Mouse (Mus musculus): ENCODE measurements around the gene Scn5a. TPM values are rescaled to one million over a fixed set of nuclear protein-coding genes. Genes with fewer than 3 reads are reported as not detected.

The Scn5a gene
- polyA plus RNA-seq, 1 experiment from 2014 or later, result 0.45 TPM

DNA sequence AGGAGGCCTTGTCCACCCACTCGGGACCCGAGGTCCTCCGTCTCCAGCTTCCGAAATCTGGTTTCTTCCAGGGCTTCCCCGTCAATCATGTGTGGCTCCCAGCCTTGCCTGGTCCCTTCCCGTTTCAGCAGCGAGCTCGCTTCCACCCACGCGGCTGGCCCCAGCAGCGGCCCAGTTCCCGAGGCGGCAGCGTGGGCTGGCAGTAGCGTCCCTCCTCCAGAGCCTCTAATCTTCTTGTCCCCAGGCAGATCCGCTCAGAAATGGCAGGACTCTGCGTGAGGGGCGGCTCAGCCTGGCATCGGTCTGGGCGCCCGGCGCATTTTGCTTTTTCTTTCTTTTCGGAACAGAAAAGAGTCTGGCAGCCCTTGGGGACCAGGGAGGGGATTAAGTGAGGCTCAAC lies 59.7 kb downstream of the Scn5a start:
- H3K36me3 ChIP-seq, result no peaks in the 10 kb centered on the region
- WGBS, result 69% methylated on average over 23 of the region's 23 CpGs
- no peak for ATAC-seq

GRCm38 (mm10) chr9:119518177-119518576 lies 60.6 kb downstream of the Scn5a start:
- Histone ChIP-seq H3K4me1 (replicated peaks) (peaks cover 8% of the 10 kb centered on the region), H3K9ac (no peak overlapping the region), H3K27ac (no peak overlapping the region), H3K4me3 (replicated peaks) (no peak overlapping the region), H3K27me3 (replicated peaks) (no peaks in the 10 kb centered on the region; the same call in 1 of the 2 replicates), H3K9me3 (no peaks in the 10 kb centered on the region), H3K4me2 (replicated peaks) (no peak overlapping the region), H3K36me3 (no peaks in the 10 kb centered on the region)
- no peak for ATAC-seq
- 72% methylated on average over 8 of the region's 8 CpGs for WGBS

More for the DNA sequence above, 59.7 kb downstream of the Scn5a start:
- H3K4me3 ChIP-seq (replicated peaks), result no peak overlapping the region
- H3K27me3 ChIP-seq (replicated peaks), result no peaks in the 10 kb centered on the region; the same call in 1 of the 2 replicates
- no peak overlapping the region for H3K27ac ChIP-seq
- no peak overlapping the region for H3K4me2 ChIP-seq (replicated peaks)
- no peak overlapping the region for H3K9ac ChIP-seq
- H3K4me1 ChIP-seq (replicated peaks), result peaks cover 8% of the 10 kb centered on the region
- H3K9me3 ChIP-seq, result no peaks in the 10 kb centered on the region

DNA sequence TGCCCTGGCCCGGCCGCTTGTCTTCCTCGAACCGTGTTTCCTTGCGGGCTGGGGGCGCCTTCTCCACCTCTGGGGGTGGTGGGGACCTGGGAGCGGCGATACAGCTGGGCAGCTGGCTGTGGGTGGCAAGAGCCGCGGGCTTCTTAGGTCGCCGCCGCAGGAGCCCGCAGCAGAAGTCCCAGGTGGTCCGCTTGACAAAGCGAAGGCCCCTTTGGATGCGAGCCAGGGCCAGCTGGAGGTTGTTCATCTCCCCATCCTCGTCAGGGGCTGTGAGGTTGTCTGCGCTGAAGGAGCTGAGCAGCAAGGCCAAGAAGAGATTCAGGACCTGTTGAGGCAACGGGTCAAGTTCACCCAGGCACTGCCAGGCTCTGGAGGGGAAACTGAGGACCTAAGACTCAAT lies 61.3 kb downstream of the Scn5a start:
- H3K27me3 ChIP-seq (replicated peaks), result no peaks in the 10 kb centered on the region; the same call in 1 of the 2 replicates
- WGBS, result 32% methylated on average over 20 of the region's 20 CpGs
- H3K9me3 ChIP-seq, result no peaks in the 10 kb centered on the region
- H3K4me3 ChIP-seq (replicated peaks), result no peak overlapping the region
- ATAC-seq, result no peak
- peak overlapping the region; percentile 43 for H3K4me2 ChIP-seq (replicated peaks)
- no peak overlapping the region for H3K27ac ChIP-seq
- H3K9ac ChIP-seq, result no peak overlapping the region
- no peaks in the 10 kb centered on the region for H3K36me3 ChIP-seq
- H3K4me1 ChIP-seq (replicated peaks), result peaks cover 8% of the 10 kb centered on the region

DNA sequence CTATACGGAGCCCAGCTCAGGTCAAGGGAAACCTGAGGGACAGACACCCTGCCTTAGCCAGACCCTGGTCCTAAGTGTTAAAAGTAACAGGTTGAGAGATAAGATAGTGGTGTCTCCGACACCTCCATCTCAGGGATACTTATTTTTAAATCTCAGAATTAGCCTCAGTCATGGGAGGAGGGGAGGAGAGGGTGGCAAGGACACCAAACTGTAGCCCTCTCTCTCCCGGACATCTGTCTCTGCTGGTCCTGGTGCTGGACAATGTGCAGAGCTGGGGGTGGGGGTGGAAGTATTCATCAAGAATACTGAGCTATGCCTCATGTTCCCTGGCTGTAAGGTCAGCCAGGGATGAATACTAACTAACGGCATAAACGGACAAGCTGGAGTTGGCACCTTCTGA lies 62.0 kb downstream of the Scn5a start:
- WGBS, result 50% methylated on average over 5 of the region's 5 CpGs
- Histone ChIP-seq H3K9ac (no peak overlapping the region), H3K4me1 (replicated peaks) (peaks cover 8% of the 10 kb centered on the region), H3K27me3 (replicated peaks) (no peaks in the 10 kb centered on the region; the same call in 1 of the 2 replicates), H3K4me2 (replicated peaks) (no peak overlapping the region), H3K4me3 (replicated peaks) (no peak overlapping the region), H3K36me3 (no peaks in the 10 kb centered on the region), H3K9me3 (no peaks in the 10 kb centered on the region), H3K27ac (no peak overlapping the region)
- no peak for ATAC-seq

- H3K4me2 ChIP-seq (replicated peaks), result no peak overlapping the region
- no peak overlapping the region for H3K4me3 ChIP-seq (replicated peaks)
- no peak overlapping the region for H3K27ac ChIP-seq
- H3K4me1 ChIP-seq (replicated peaks), result peaks cover 8% of the 10 kb centered on the region
- H3K36me3 ChIP-seq, result no peaks in the 10 kb centered on the region
- no peak overlapping the region for H3K9ac ChIP-seq
- no peaks in the 10 kb centered on the region; the same call in 1 of the 2 replicates for H3K27me3 ChIP-seq (replicated peaks)
- H3K9me3 ChIP-seq, result no peaks in the 10 kb centered on the region
- 86% methylated on average over 9 of the region's 9 CpGs for WGBS
- no peak for ATAC-seq
Measured at GRCm38 (mm10) chr9:119515454-119515853, 63.4 kb downstream of the Scn5a start.

- Histone ChIP-seq H3K4me3 (replicated peaks) (no peak overlapping the region), H3K27ac (no peak overlapping the region), H3K9me3 (no peaks in the 10 kb centered on the region), H3K9ac (no peak overlapping the region), H3K27me3 (replicated peaks) (no peaks in the 10 kb centered on the region; the same call in 1 of the 2 replicates), H3K4me1 (replicated peaks) (peaks cover 8% of the 10 kb centered on the region), H3K36me3 (no peaks in the 10 kb centered on the region), H3K4me2 (replicated peaks) (no peak overlapping the region)
- peak; percentile 43; the same call in 1 of the 2 replicates for ATAC-seq
- 79% methylated on average over 8 of the region's 8 CpGs for WGBS
Measured at GRCm38 (mm10) chr9:119514986-119515385, 63.8 kb downstream of the Scn5a start.

DNA sequence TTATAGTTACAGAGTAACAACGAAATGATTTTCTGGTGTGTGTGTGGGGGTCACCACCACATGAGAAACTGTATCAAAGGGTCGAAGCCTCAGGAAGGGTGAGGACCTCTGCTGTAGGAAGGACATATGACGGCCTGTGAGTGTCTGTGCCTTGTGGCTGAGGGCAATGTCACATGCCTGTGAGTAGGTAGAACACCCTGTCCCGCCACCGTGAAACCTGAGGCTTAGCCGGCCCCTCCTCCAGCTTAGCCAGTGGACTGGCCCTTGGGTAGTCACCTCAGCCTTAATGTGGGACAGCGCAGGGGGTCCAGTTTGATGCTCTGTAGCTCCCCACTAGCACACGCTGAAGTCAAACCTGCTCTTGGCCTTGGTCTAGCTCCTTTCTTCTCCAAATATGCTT lies 65.0 kb downstream of the Scn5a start:
- Histone ChIP-seq H3K27ac (no peak overlapping the region), H3K36me3 (no peaks in the 10 kb centered on the region), H3K4me3 (replicated peaks) (no peak overlapping the region), H3K9ac (no peak overlapping the region), H3K27me3 (replicated peaks) (no peaks in the 10 kb centered on the region; the same call in 1 of the 2 replicates), H3K9me3 (no peaks in the 10 kb centered on the region), H3K4me2 (replicated peaks) (no peak overlapping the region), H3K4me1 (replicated peaks) (peaks cover 8% of the 10 kb centered on the region)
- 86% methylated on average over 8 of the region's 8 CpGs for whole genome bisulfite sequencing
- ATAC-seq, result no peak

DNA sequence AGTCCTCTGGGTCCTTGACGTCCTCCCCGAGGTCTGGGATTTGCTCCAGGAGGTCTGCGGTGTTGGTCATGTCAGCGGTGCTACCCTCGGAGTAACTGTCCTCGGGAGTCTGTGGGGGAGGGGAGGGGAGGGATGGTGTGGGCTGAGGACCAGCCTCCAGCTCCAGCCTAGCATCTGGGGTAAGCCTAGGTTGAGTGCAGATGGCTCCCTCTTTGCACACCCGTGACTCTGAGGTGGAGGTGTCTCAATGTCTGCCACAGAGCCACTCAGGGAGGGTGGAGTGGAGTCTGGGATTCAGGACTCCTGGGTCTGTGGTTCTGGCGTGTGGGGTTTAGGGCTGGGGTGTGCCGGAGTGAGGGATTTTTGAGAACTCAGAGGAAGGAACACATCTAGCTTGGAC lies 65.8 kb downstream of the Scn5a start:
- Histone ChIP-seq H3K4me2 (replicated peaks) (no peak overlapping the region), H3K27ac (no peak overlapping the region), H3K9me3 (no peaks in the 10 kb centered on the region), H3K4me3 (replicated peaks) (no peak overlapping the region), H3K4me1 (replicated peaks) (peaks cover 8% of the 10 kb centered on the region), H3K27me3 (replicated peaks) (no peaks in the 10 kb centered on the region; the same call in 1 of the 2 replicates), H3K36me3 (no peaks in the 10 kb centered on the region), H3K9ac (no peak overlapping the region)
- ATAC-seq, result no peak
- WGBS, result 89% methylated on average over 9 of the region's 9 CpGs

- WGBS, result 52% methylated on average over 6 of the region's 6 CpGs
- no peak for ATAC-seq
- Histone ChIP-seq H3K36me3 (no peaks in the 10 kb centered on the region), H3K27ac (no peak overlapping the region), H3K4me2 (replicated peaks) (no peak overlapping the region), H3K9ac (no peak overlapping the region), H3K4me3 (replicated peaks) (no peak overlapping the region), H3K4me1 (replicated peaks) (no peaks in the 10 kb centered on the region), H3K27me3 (replicated peaks) (no peaks in the 10 kb centered on the region), H3K9me3 (no peaks in the 10 kb centered on the region)
Measured at GRCm38 (mm10) chr9:119510902-119511301, 67.9 kb downstream of the Scn5a start.

GRCm38 (mm10) chr9:119504981-119505658 lies 73.7 kb downstream of the Scn5a start:
- 58% methylated on average over 11 of the region's 11 CpGs for WGBS
- no peak overlapping the region for H3K27ac ChIP-seq
- H3K4me3 ChIP-seq (replicated peaks), result no peak overlapping the region
- no peak overlapping the region for H3K9ac ChIP-seq
- H3K36me3 ChIP-seq, result no peaks in the 10 kb centered on the region
- H3K4me2 ChIP-seq (replicated peaks), result no peak overlapping the region
- H3K4me1 ChIP-seq (replicated peaks), result no peaks in the 10 kb centered on the region
- H3K27me3 ChIP-seq (replicated peaks), result no peaks in the 10 kb centered on the region
- no peaks in the 10 kb centered on the region for H3K9me3 ChIP-seq
- ATAC-seq, result no peak

GRCm38 (mm10) chr9:119503613-119504012 lies 75.2 kb downstream of the Scn5a start:
- WGBS, result 92% methylated on average over 9 of the region's 9 CpGs
- no peak overlapping the region for H3K9ac ChIP-seq
- no peak overlapping the region for H3K4me3 ChIP-seq (replicated peaks)
- no peak overlapping the region for H3K4me2 ChIP-seq (replicated peaks)
- H3K9me3 ChIP-seq, result no peaks in the 10 kb centered on the region
- H3K27ac ChIP-seq, result no peak overlapping the region
- ATAC-seq, result no peak
- no peaks in the 10 kb centered on the region for H3K27me3 ChIP-seq (replicated peaks)
- no peaks in the 10 kb centered on the region for H3K4me1 ChIP-seq (replicated peaks)
- H3K36me3 ChIP-seq, result no peaks in the 10 kb centered on the region

DNA sequence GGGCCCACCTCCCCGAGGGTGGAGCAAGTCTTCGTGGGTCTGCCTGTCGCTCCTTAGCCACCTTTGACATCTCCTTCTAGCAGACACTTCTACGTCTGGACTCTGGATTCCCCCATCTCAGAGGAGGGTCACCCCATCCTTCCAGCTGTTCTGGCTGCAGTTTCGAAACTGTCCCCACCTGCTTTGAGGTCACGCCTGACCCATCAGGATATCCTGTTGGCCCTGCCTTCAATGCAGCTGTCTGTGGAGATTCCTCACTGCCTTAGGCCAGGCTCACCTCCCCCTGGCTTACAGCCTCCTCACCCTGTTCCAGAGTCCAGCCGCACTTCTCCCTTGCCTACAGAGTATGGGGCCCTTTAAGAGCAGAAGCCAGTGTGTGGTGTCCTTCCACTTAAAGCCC lies 79.9 kb downstream of the Scn5a start:
- Histone ChIP-seq H3K9ac (no peak overlapping the region), H3K27me3 (replicated peaks) (no peaks in the 10 kb centered on the region), H3K4me2 (replicated peaks) (no peak overlapping the region), H3K36me3 (no peaks in the 10 kb centered on the region), H3K4me3 (replicated peaks) (no peak overlapping the region), H3K27ac (no peak overlapping the region), H3K4me1 (replicated peaks) (no peaks in the 10 kb centered on the region), H3K9me3 (no peaks in the 10 kb centered on the region)
- ATAC-seq, result no peak
- 75% methylated on average over 7 of the region's 7 CpGs for WGBS

GRCm38 (mm10) chr9:119498247-119498607 lies 80.6 kb downstream of the Scn5a start:
- Histone ChIP-seq H3K4me1 (replicated peaks) (no peaks in the 10 kb centered on the region), H3K4me3 (replicated peaks) (no peak overlapping the region), H3K9ac (no peak overlapping the region), H3K9me3 (no peaks in the 10 kb centered on the region), H3K27me3 (replicated peaks) (no peaks in the 10 kb centered on the region), H3K4me2 (replicated peaks) (no peak overlapping the region), H3K36me3 (no peaks in the 10 kb centered on the region), H3K27ac (no peak overlapping the region)
- ATAC-seq, result no peak
- 83% methylated on average over 9 of the region's 9 CpGs for WGBS

All from intestine, embryonic 15.5 days (tissue).